Mouse (Mus musculus): ENCODE measurements around the gene Hdac9.

- TF ChIP-seq GATA1 (IDR thresholded peaks at IDR 0.05; ENCODE audit: low read length) (no peak), TAL1 (IDR thresholded peaks at IDR 0.05; ENCODE audit: low read length) (no peak)
Observed at GRCm38 (mm10) chr12:34498331-34498730, 418.6 kb downstream of the Hdac9 start.
